ENCODE assay signal across 9 mouse cellular contexts in genomic region chr2:26300808-26301174, GRCm38 (mm10). TPM values are rescaled to one million over a fixed set of nuclear protein-coding genes. Genes with fewer than 3 reads are reported as not detected.
DNase-seq lines count a peak whose midpoint lies in the region; ATAC-seq lines count a peak whose summit lies in the region.
"Had no signal": no experiment of that assay in that cellular context is flagged by ENCODE, and none has a peak within 500 bp of the region (broad histone marks: within the 10 kb centered on the region; RNA-seq: fewer than 3 reads in every experiment).

No protein-coding gene starts in this region.

- intact Hi-C loops in left cerebral cortex, postnatal 14 days (cut with DNase I): loop anchor here (1.0 kb wide), 1 partner anchor 52 kb away; the partner anchor contains the start of gene Dnlz

- H3K4me2 ChIP-seq in kidney, embryonic 16.5 days (replicated peaks; ENCODE audit: low read depth, low read length): no peak overlapping the region
- no peak overlapping the region for H3K4me2 ChIP-seq in intestine, embryonic 14.5 days (ENCODE audit: low read length)
- no peak overlapping the region for H3K4me2 ChIP-seq in midbrain, embryonic 13.5 days (replicated peaks)

- no peak overlapping the region for H3K27ac ChIP-seq in kidney, embryonic 16.5 days (ENCODE audit: low read length)
- H3K27ac ChIP-seq in intestine, embryonic 14.5 days (ENCODE audit: low read depth): no peak overlapping the region
- peak overlapping the region; percentile 93 for H3K27ac ChIP-seq in midbrain, embryonic 13.5 days

- 0 out of 2 replicates have a peak, but pooled peaks cover 9% of the 10 kb centered on the region for H3K27me3 ChIP-seq in kidney, embryonic 16.5 days (ENCODE audit: insufficient read depth, low read length)
- H3K27me3 ChIP-seq in intestine, embryonic 14.5 days (replicated peaks; ENCODE audit: control insufficient read depth, insufficient read depth, low read length): peaks cover 3% of the 10 kb centered on the region; the same call in 1 of the 2 replicates
- no peaks in the 10 kb centered on the region for H3K27me3 ChIP-seq in midbrain, embryonic 13.5 days
- H3K27me3 ChIP-seq: Patski had no signal

- H3K4me1 ChIP-seq in kidney, embryonic 16.5 days (ENCODE audit: insufficient read depth, low read length): peaks cover 21% of the 10 kb centered on the region
- H3K4me1 ChIP-seq in intestine, embryonic 14.5 days (replicated peaks; ENCODE audit: control insufficient read depth, insufficient read depth, low read length): peaks cover 13% of the 10 kb centered on the region
- peaks cover 47% of the 10 kb centered on the region for H3K4me1 ChIP-seq in midbrain, embryonic 13.5 days (replicated peaks)

- H3K9ac ChIP-seq in kidney, embryonic 16.5 days (replicated peaks; ENCODE audit: low read length): no peak overlapping the region
- H3K9ac ChIP-seq in intestine, embryonic 14.5 days (ENCODE audit: low read length): no peak overlapping the region
- no peak overlapping the region for H3K9ac ChIP-seq in midbrain, embryonic 13.5 days (replicated peaks)

- peak; percentile 76 for DNase-seq in kidney, adult 11 months
- DNase-seq in cerebellum, postnatal 4 days (ENCODE audit: low spot score in 2 of 2): peak; percentile 87 to 96
- DNase-seq in gastrocnemius, postnatal 10 days: peak; percentile 90
- DNase-seq in intestine, embryonic 14.5 days (ENCODE audit: low spot score): peak; percentile 97
- DNase-seq in left cerebral cortex, postnatal 14 days (ENCODE audit: low spot score in 2 of 2): peak; percentile 92 to 94
- peak; percentile 68 to 84 for DNase-seq in spleen, postnatal 10 days (ENCODE audit: low spot score in 2 of 2)

- ATAC-seq in kidney, embryonic 16.5 days (ENCODE audit: low FRiP score, low TSS enrichment): no peak; the same call in 1 of the 2 replicates
- ATAC-seq in intestine, embryonic 14.5 days (replicated peaks; ENCODE audit: low FRiP score, low TSS enrichment, low read depth): 0 out of 2 replicates have a peak, but pooled peaks have one; percentile 7
- no peak for ATAC-seq in midbrain, embryonic 13.5 days
- ATAC-seq: Patski had no signal

- H3K36me3 ChIP-seq in kidney, embryonic 16.5 days (ENCODE audit: insufficient read depth, low read length): no peaks in the 10 kb centered on the region
- no peaks in the 10 kb centered on the region for H3K36me3 ChIP-seq in intestine, embryonic 14.5 days (ENCODE audit: control insufficient read depth, insufficient read depth, low read length)
- H3K36me3 ChIP-seq in midbrain, embryonic 13.5 days: no peaks in the 10 kb centered on the region

- WGBS in kidney, embryonic 16.5 days: 0% methylated on average over 3 of the region's 3 CpGs
- 2% methylated on average over 3 of the region's 3 CpGs for WGBS in intestine, embryonic 14.5 days
- 2% methylated on average over 3 of the region's 3 CpGs for WGBS in midbrain, embryonic 13.5 days

- no peaks in the 10 kb centered on the region for H3K9me3 ChIP-seq in kidney, embryonic 16.5 days (ENCODE audit: low read length)
- H3K9me3 ChIP-seq in intestine, embryonic 14.5 days (ENCODE audit: control insufficient read depth, low read length): no peaks in the 10 kb centered on the region
- no peaks in the 10 kb centered on the region for H3K9me3 ChIP-seq in midbrain, embryonic 13.5 days

- no peak overlapping the region for H3K4me3 ChIP-seq in kidney, embryonic 16.5 days (ENCODE audit: low read length)
- H3K4me3 ChIP-seq in intestine, embryonic 14.5 days (ENCODE audit: low read depth, low read length): no peak overlapping the region
- H3K4me3 ChIP-seq in midbrain, embryonic 13.5 days (replicated peaks): no peak overlapping the region

RNA-seq across cellular contexts. Expression of gene Ccdc187, which starts 6.4 kb away (rescaled TPM):
- polyA plus RNA-seq in kidney, embryonic 16.5 days (2015; fragmentation: Nextera tagmentation; extraction: Ambion mirVana): 0.02 and 0.03 TPM in 2 replicates
- total RNA-seq in gastrocnemius, postnatal 10 days (2021): under 1 TPM; 0.09 to 0.14 TPM
- polyA plus RNA-seq in intestine, embryonic 14.5 days (2014; fragmentation: Nextera tagmentation; extraction: Ambion mirVana): 0.50 and 0.51 TPM in 2 replicates
- 1 to 10 TPM in 1 of 2 experiments, under 1 TPM in 1; 0.59 to 1.5 TPM for total RNA-seq in left cerebral cortex, postnatal 14 days (2021)
- 0.17 and 0.23 TPM in 2 replicates for polyA plus RNA-seq in midbrain, embryonic 13.5 days (2015; fragmentation: Nextera tagmentation; extraction: Ambion mirVana)

RNA-seq across cellular contexts. Expression of gene Gpsm1, which starts 14.5 kb away (rescaled TPM):
- 41.9 and 44.1 TPM in 2 replicates for polyA plus RNA-seq in kidney, embryonic 16.5 days (2015; fragmentation: Nextera tagmentation; extraction: Ambion mirVana)
- total RNA-seq in gastrocnemius, postnatal 10 days (2021): 10 to 100 TPM; 12.9 to 16.6 TPM
- polyA plus RNA-seq in intestine, embryonic 14.5 days (2014; fragmentation: Nextera tagmentation; extraction: Ambion mirVana): 23.4 and 26.7 TPM in 2 replicates
- 10 to 100 TPM; 60.7 to 64.2 TPM for total RNA-seq in left cerebral cortex, postnatal 14 days (2021)
- 147 and 162 TPM in 2 replicates for polyA plus RNA-seq in midbrain, embryonic 13.5 days (2015; fragmentation: Nextera tagmentation; extraction: Ambion mirVana)

RNA-seq across cellular contexts. Expression of gene Dnlz, which starts 51.1 kb away (rescaled TPM):
- polyA plus RNA-seq in kidney, embryonic 16.5 days (2015; fragmentation: Nextera tagmentation; extraction: Ambion mirVana): 30.6 and 34.2 TPM in 2 replicates
- 10 to 100 TPM; 18.0 to 18.9 TPM for total RNA-seq in gastrocnemius, postnatal 10 days (2021)
- 25.4 and 29.2 TPM in 2 replicates for polyA plus RNA-seq in intestine, embryonic 14.5 days (2014; fragmentation: Nextera tagmentation; extraction: Ambion mirVana)
- 10 to 100 TPM; 25.4 to 28.8 TPM for total RNA-seq in left cerebral cortex, postnatal 14 days (2021)
- 28.1 and 30.6 TPM in 2 replicates for polyA plus RNA-seq in midbrain, embryonic 13.5 days (2015; fragmentation: Nextera tagmentation; extraction: Ambion mirVana)

RNA-seq across cellular contexts. Expression of gene Card9, which starts 59.9 kb away (rescaled TPM):
- polyA plus RNA-seq in kidney, embryonic 16.5 days (2015; fragmentation: Nextera tagmentation; extraction: Ambion mirVana): 0.92 and 1.4 TPM in 2 replicates
- total RNA-seq in gastrocnemius, postnatal 10 days (2021): 1 to 10 TPM in 1 of 2 experiments, under 1 TPM in 1; 0.82 to 1.5 TPM
- 1.0 and 1.1 TPM in 2 replicates for polyA plus RNA-seq in intestine, embryonic 14.5 days (2014; fragmentation: Nextera tagmentation; extraction: Ambion mirVana)
- total RNA-seq in left cerebral cortex, postnatal 14 days (2021): 1 to 10 TPM; 2.4 to 2.8 TPM
- 1.4 and 2.3 TPM in 2 replicates for polyA plus RNA-seq in midbrain, embryonic 13.5 days (2015; fragmentation: Nextera tagmentation; extraction: Ambion mirVana)
